Mouse (Mus musculus): Measurements from ENCODE around the gene Selenos. TPM values are rescaled to one million over a fixed set of nuclear protein-coding genes. Genes with fewer than 3 reads are reported as not detected.

Gene Selenos
- polyA plus RNA-seq, 1 experiment from 2014 or later: 94.9 TPM

GRCm38 (mm10) chr7:66076411-66076810 is 3.0 kb upstream of the Selenos start:
- no peaks in the 10 kb centered on the region for H3K27me3 ChIP-seq (replicated peaks; ENCODE audit: control insufficient read depth, insufficient read depth, low read length)
- no peaks in the 10 kb centered on the region for H3K9me3 ChIP-seq (ENCODE audit: control insufficient read depth, low read length)
- H3K9ac ChIP-seq (ENCODE audit: low read depth, low read length): no peak overlapping the region
- 63% methylated on average over 2 of the region's 2 CpGs for WGBS
- peaks cover 11% of the 10 kb centered on the region for H3K4me1 ChIP-seq (ENCODE audit: control insufficient read depth, insufficient read depth, low read depth, low read length)
- H3K4me3 ChIP-seq (ENCODE audit: low read length): no peak overlapping the region
- H3K36me3 ChIP-seq (ENCODE audit: control insufficient read depth, insufficient read depth, low read length): peaks cover 32% of the 10 kb centered on the region
- no peak for ATAC-seq
- no peak overlapping the region for H3K27ac ChIP-seq (ENCODE audit: low read depth, low read length)
- no peak overlapping the region for H3K4me2 ChIP-seq (ENCODE audit: low read length)

GRCm38 (mm10) chr7:66080231-66080613 is 773 bp downstream of the Selenos start:
- 29% methylated on average over 5 of the region's 5 CpGs for WGBS
- Histone ChIP-seq H3K27ac (ENCODE audit: low read depth, low read length) (no peak overlapping the region), H3K4me2 (ENCODE audit: low read length) (peak overlapping the region; percentile 70)

DNA sequence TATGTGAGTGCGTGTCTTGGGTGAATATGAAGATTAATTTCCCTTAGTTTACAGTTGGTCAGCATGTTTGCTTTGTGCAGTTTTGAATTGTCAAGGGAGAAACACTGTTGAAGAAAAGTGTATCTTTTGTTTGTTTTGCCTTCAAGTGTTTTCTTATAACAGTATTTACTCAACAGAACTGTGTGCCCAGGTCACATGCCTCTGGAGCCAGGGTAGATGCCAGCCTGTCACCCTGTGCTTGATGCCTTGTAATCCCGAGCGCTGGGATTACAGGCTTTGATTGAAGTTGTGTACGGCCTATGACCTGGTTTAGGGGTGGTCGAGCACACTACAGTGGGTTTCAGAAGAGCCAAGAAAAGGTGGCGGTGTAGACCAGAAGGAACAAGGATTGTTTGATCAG is 4.3 kb downstream of the Selenos start:
- WGBS: 93% methylated on average over 6 of the region's 6 CpGs
- no peak overlapping the region for H3K27ac ChIP-seq (ENCODE audit: low read depth, low read length)
- H3K4me1 ChIP-seq (ENCODE audit: control insufficient read depth, insufficient read depth, low read depth, low read length): peaks cover 9% of the 10 kb centered on the region
- ATAC-seq: no peak
- H3K4me2 ChIP-seq (ENCODE audit: low read length): no peak overlapping the region
- no peak overlapping the region for H3K4me3 ChIP-seq (ENCODE audit: low read length)
- no peaks in the 10 kb centered on the region for H3K27me3 ChIP-seq (replicated peaks; ENCODE audit: control insufficient read depth, insufficient read depth, low read length)
- no peaks in the 10 kb centered on the region for H3K9me3 ChIP-seq (ENCODE audit: control insufficient read depth, low read length)
- no peak overlapping the region for H3K9ac ChIP-seq (ENCODE audit: low read depth, low read length)
- H3K36me3 ChIP-seq (ENCODE audit: control insufficient read depth, insufficient read depth, low read length): peaks cover 27% of the 10 kb centered on the region

More at GRCm38 (mm10) chr7:66080231-66080613, 773 bp downstream of the Selenos start:
- Histone ChIP-seq H3K27me3 (replicated peaks; ENCODE audit: control insufficient read depth, insufficient read depth, low read length) (no peaks in the 10 kb centered on the region), H3K9me3 (ENCODE audit: control insufficient read depth, low read length) (no peaks in the 10 kb centered on the region), H3K4me3 (ENCODE audit: low read length) (peak overlapping the region; percentile 52), H3K4me1 (ENCODE audit: control insufficient read depth, insufficient read depth, low read depth, low read length) (peaks cover 11% of the 10 kb centered on the region), H3K36me3 (ENCODE audit: control insufficient read depth, insufficient read depth, low read length) (peaks cover 12% of the 10 kb centered on the region), H3K9ac (ENCODE audit: low read depth, low read length) (peak overlapping the region; percentile 58)
- no peak for ATAC-seq

DNA sequence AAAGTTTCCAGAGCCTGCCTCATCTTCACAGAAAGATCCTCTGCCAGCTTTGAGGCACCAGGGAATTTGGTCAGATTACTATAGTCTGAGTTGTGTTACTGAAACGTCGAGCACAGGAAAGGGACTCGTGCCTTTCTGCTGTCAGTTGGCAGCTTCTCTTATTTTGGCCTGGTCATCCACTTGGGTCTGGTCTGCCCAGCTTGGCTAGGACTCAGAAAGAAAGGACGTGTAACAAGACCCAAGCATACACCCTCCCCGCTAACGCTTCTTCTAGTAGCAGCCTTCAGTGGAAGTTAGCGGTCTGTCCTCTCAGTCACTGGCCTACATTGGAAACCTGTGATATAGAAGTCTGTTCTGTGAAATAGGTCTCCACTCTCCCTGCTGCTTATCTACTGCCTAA is 5.1 kb downstream of the Selenos start:
- 82% methylated on average over 7 of the region's 7 CpGs for WGBS
- no peak overlapping the region for H3K9ac ChIP-seq (ENCODE audit: low read depth, low read length)
- H3K4me2 ChIP-seq (ENCODE audit: low read length): no peak overlapping the region
- H3K27ac ChIP-seq (ENCODE audit: low read depth, low read length): no peak overlapping the region
- peaks cover 33% of the 10 kb centered on the region for H3K36me3 ChIP-seq (ENCODE audit: control insufficient read depth, insufficient read depth, low read length)
- ATAC-seq: no peak
- H3K4me1 ChIP-seq (ENCODE audit: control insufficient read depth, insufficient read depth, low read depth, low read length): peaks cover 7% of the 10 kb centered on the region
- no peaks in the 10 kb centered on the region for H3K27me3 ChIP-seq (replicated peaks; ENCODE audit: control insufficient read depth, insufficient read depth, low read length)
- H3K4me3 ChIP-seq (ENCODE audit: low read length): no peak overlapping the region
- no peaks in the 10 kb centered on the region for H3K9me3 ChIP-seq (ENCODE audit: control insufficient read depth, low read length)

- Histone ChIP-seq H3K9ac (ENCODE audit: low read depth, low read length) (no peak overlapping the region), H3K27ac (ENCODE audit: low read depth, low read length) (no peak overlapping the region), H3K9me3 (ENCODE audit: control insufficient read depth, low read length) (no peaks in the 10 kb centered on the region), H3K4me1 (ENCODE audit: control insufficient read depth, insufficient read depth, low read depth, low read length) (no peaks in the 10 kb centered on the region), H3K4me2 (ENCODE audit: low read length) (no peak overlapping the region), H3K36me3 (ENCODE audit: control insufficient read depth, insufficient read depth, low read length) (peaks cover 42% of the 10 kb centered on the region), H3K27me3 (replicated peaks; ENCODE audit: control insufficient read depth, insufficient read depth, low read length) (no peaks in the 10 kb centered on the region), H3K4me3 (ENCODE audit: low read length) (no peak overlapping the region)
- no peak for ATAC-seq
- WGBS: 87% methylated on average over 4 of the region's 4 CpGs
Measured at GRCm38 (mm10) chr7:66087652-66088051, 8.2 kb downstream of the Selenos start.

DNA sequence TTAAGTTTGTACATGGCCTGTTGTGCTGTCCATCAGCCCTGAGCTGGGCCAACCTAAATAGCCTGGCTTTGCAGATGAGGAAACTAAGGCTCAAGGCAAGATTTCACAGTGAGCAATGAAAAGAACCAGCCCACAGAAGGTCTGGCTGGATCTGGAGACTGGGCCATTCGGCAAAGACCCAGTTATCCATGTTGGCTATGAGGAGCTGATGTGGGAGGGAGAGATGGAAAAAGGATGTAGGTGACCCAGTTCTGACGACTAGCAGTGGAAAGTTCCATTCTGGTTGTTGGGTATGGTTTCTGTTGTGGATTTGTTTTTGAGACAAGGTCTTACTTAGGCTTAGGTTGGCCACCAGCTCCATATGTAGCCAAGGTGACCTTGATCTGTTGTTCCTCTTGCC is 8.6 kb downstream of the Selenos start:
- 86% methylated on average over 2 of the region's 2 CpGs for WGBS

DNA sequence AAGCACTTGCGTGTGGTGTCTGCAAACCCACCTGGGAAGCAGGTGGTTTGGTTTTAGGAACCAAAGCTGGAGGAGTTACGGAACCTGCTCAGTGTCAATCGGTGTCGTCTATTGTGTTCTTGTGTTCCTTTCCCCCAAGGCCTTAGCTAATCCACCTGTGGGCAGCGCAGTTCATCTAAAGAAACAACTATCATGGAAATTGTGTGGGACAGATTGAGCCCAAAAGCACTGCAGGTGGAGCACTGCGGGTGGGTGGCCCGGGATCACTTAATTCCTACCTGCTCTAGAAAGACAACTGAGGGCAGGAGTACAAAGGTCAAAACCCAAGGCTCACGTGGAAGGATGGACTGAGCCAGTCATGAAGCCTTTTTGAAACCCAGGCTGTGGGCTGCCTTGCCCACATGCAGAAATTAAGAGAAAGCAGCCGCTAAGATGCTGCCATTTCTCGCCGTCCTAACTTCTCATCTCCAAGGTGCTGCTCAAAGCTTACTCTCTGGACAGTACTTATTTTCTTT is 11.3 kb downstream of the Selenos start:
- Histone ChIP-seq H3K9ac (ENCODE audit: low read depth, low read length) (no peak overlapping the region), H3K4me3 (ENCODE audit: low read length) (no peak overlapping the region), H3K27ac (ENCODE audit: low read depth, low read length) (no peak overlapping the region), H3K4me1 (ENCODE audit: control insufficient read depth, insufficient read depth, low read depth, low read length) (no peaks in the 10 kb centered on the region), H3K9me3 (ENCODE audit: control insufficient read depth, low read length) (no peaks in the 10 kb centered on the region), H3K4me2 (ENCODE audit: low read length) (no peak overlapping the region), H3K36me3 (ENCODE audit: control insufficient read depth, insufficient read depth, low read length) (peaks cover 39% of the 10 kb centered on the region), H3K27me3 (replicated peaks; ENCODE audit: control insufficient read depth, insufficient read depth, low read length) (no peaks in the 10 kb centered on the region)
- no peak for ATAC-seq
- WGBS: 82% methylated on average over 11 of the region's 11 CpGs

More for the DNA sequence above, 8.6 kb downstream of the Selenos start:
- no peak for ATAC-seq
- no peak overlapping the region for H3K4me2 ChIP-seq (ENCODE audit: low read length)
- no peaks in the 10 kb centered on the region for H3K27me3 ChIP-seq (replicated peaks; ENCODE audit: control insufficient read depth, insufficient read depth, low read length)
- no peak overlapping the region for H3K9ac ChIP-seq (ENCODE audit: low read depth, low read length)
- peaks cover 42% of the 10 kb centered on the region for H3K36me3 ChIP-seq (ENCODE audit: control insufficient read depth, insufficient read depth, low read length)
- no peak overlapping the region for H3K4me3 ChIP-seq (ENCODE audit: low read length)
- H3K9me3 ChIP-seq (ENCODE audit: control insufficient read depth, low read length): no peaks in the 10 kb centered on the region
- no peak overlapping the region for H3K27ac ChIP-seq (ENCODE audit: low read depth, low read length)
- no peaks in the 10 kb centered on the region for H3K4me1 ChIP-seq (ENCODE audit: control insufficient read depth, insufficient read depth, low read depth, low read length)

DNA sequence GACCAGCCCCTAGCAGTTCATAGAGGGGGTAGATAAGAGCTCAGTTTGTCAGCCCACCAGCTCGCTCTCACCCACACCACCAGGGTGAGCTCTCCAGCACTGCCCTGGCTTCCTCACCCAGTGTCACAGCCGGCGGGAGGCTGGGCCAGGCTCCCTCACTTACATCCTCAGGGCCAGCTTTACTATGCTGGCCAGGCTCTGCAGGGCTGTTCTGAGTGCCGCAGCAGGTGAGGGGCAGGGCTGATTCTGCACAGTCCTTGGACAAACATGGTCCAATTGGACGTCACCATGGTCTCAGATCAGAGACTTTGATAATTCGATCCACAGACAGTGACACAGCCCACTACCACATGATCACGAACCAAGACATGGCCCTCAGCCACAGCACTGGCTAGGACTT is 12.1 kb downstream of the Selenos start:
- WGBS: 92% methylated on average over 7 of the region's 7 CpGs
- Histone ChIP-seq H3K27me3 (replicated peaks; ENCODE audit: control insufficient read depth, insufficient read depth, low read length) (no peaks in the 10 kb centered on the region), H3K27ac (ENCODE audit: low read depth, low read length) (no peak overlapping the region), H3K36me3 (ENCODE audit: control insufficient read depth, insufficient read depth, low read length) (peaks cover 36% of the 10 kb centered on the region), H3K4me1 (ENCODE audit: control insufficient read depth, insufficient read depth, low read depth, low read length) (no peaks in the 10 kb centered on the region), H3K9ac (ENCODE audit: low read depth, low read length) (no peak overlapping the region), H3K9me3 (ENCODE audit: control insufficient read depth, low read length) (no peaks in the 10 kb centered on the region), H3K4me2 (ENCODE audit: low read length) (no peak overlapping the region), H3K4me3 (ENCODE audit: low read length) (no peak overlapping the region)
- ATAC-seq: no peak

- no peak for ATAC-seq
- no peaks in the 10 kb centered on the region for H3K4me1 ChIP-seq (ENCODE audit: control insufficient read depth, insufficient read depth, low read depth, low read length)
- no peaks in the 10 kb centered on the region for H3K27me3 ChIP-seq (replicated peaks; ENCODE audit: control insufficient read depth, insufficient read depth, low read length)
- no peak overlapping the region for H3K27ac ChIP-seq (ENCODE audit: low read depth, low read length)
- H3K9me3 ChIP-seq (ENCODE audit: control insufficient read depth, low read length): no peaks in the 10 kb centered on the region
- no peak overlapping the region for H3K9ac ChIP-seq (ENCODE audit: low read depth, low read length)
- H3K36me3 ChIP-seq (ENCODE audit: control insufficient read depth, insufficient read depth, low read length): peaks cover 27% of the 10 kb centered on the region
- 79% methylated on average over 8 of the region's 8 CpGs for WGBS
- H3K4me3 ChIP-seq (ENCODE audit: low read length): no peak overlapping the region
- no peak overlapping the region for H3K4me2 ChIP-seq (ENCODE audit: low read length)
Measured at GRCm38 (mm10) chr7:66092656-66093055, 13.2 kb downstream of the Selenos start.

DNA sequence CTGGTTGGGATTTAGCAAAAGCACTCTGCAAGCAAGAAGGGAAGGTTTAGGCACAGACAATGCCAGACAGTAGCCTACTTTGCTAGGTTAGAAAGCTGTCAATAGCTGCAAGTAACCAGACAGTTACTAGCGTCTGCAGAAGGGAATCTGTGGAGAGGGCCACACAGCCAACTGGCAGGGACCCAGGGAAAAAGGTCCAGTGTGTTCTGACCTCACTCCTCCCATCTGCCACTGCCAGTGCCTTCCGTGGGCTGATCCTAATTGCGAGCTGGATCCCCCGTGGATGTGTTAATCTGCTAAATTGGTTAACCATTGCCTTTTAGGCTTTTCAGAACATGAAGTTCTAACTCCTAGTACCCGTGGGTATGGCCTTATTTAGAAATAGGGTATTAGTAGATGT is 14.7 kb downstream of the Selenos start:
- Histone ChIP-seq H3K27ac (ENCODE audit: low read depth, low read length) (no peak overlapping the region), H3K4me2 (ENCODE audit: low read length) (no peak overlapping the region), H3K36me3 (ENCODE audit: control insufficient read depth, insufficient read depth, low read length) (peaks cover 13% of the 10 kb centered on the region), H3K4me1 (ENCODE audit: control insufficient read depth, insufficient read depth, low read depth, low read length) (no peaks in the 10 kb centered on the region), H3K9ac (ENCODE audit: low read depth, low read length) (no peak overlapping the region), H3K27me3 (replicated peaks; ENCODE audit: control insufficient read depth, insufficient read depth, low read length) (no peaks in the 10 kb centered on the region), H3K9me3 (ENCODE audit: control insufficient read depth, low read length) (no peaks in the 10 kb centered on the region), H3K4me3 (ENCODE audit: low read length) (no peak overlapping the region)
- WGBS: 75% methylated on average over 5 of the region's 5 CpGs
- no peak for ATAC-seq

Data from hindbrain, embryonic 16.5 days (tissue).